Mouse (Mus musculus): ENCODE results near the gene Frg2f1. TPM values are rescaled to one million over a fixed set of nuclear protein-coding genes. Genes with fewer than 3 reads are reported as not detected.
A peak's percentile ranks its signal among the peaks of the same experiment; 100 is the strongest.
"Not testable (repeated sequence)": the region's sequence is repeated elsewhere in the genome, so short reads cannot be mapped to it uniquely, and the experiment has no call there.

Frg2f1 gene
- total RNA-seq (2022) = 1 to 10 TPM; 3.6 to 6.7 (median 5.8) TPM

- peak; percentile 92 for DNase-seq (ENCODE audit: low spot score)
These were observed at the start of gene Frg2f1 for GRCm38 (mm10) chr4:119539031-119539824. TSS of gene Frg2f1 (minus strand) at chr4:119539529.

- no peak for DNase-seq (ENCODE audit: low spot score)
These were observed 48.7 kb upstream of the Frg2f1 start for GRCm38 (mm10) chr4:119588037-119588436.

- no peak for DNase-seq (ENCODE audit: low spot score)
These were observed 36.1 kb upstream of the Frg2f1 start for GRCm38 (mm10) chr4:119575459-119575858.

- no peak for DNase-seq (ENCODE audit: low spot score)
These were observed 35.2 kb upstream of the Frg2f1 start for GRCm38 (mm10) chr4:119574504-119574903.

GRCm38 (mm10) chr4:119572682-119573081, 33.4 kb upstream of the Frg2f1 start:
- DNase-seq (ENCODE audit: low spot score) = no peak

GRCm38 (mm10) chr4:119566322-119566835, 27.1 kb upstream of the Frg2f1 start:
- no peak for DNase-seq (ENCODE audit: low spot score)

GRCm38 (mm10) chr4:119563136-119563535, 23.8 kb upstream of the Frg2f1 start:
- peak; percentile 29 for DNase-seq (ENCODE audit: low spot score)

- DNase-seq (ENCODE audit: low spot score) = no peak
These were observed 16.1 kb upstream of the Frg2f1 start for GRCm38 (mm10) chr4:119555466-119555865.

- DNase-seq (ENCODE audit: low spot score) = no peak
These were observed 11.5 kb upstream of the Frg2f1 start for GRCm38 (mm10) chr4:119550864-119551263.

GRCm38 (mm10) chr4:119540533-119540890, 1.2 kb upstream of the Frg2f1 start:
- DNase-seq (ENCODE audit: low spot score) = no peak

GRCm38 (mm10) chr4:119539836-119540532, 655 bp upstream of the Frg2f1 start:
- DNase-seq (ENCODE audit: low spot score) = peak; percentile 9

- no peak for DNase-seq (ENCODE audit: low spot score)
These were observed 1.9 kb downstream of the Frg2f1 start for GRCm38 (mm10) chr4:119537436-119537835.

- DNase-seq (ENCODE audit: low spot score) = not testable (repeated sequence)
These were observed 2.7 kb downstream of the Frg2f1 start, which contains the start of gene Foxj3 for GRCm38 (mm10) chr4:119536615-119537014. TSS of gene Foxj3 (plus strand) at chr4:119537004.

GRCm38 (mm10) chr4:119535103-119535502, 4.2 kb downstream of the Frg2f1 start:
- DNase-seq (ENCODE audit: low spot score) = no peak

- DNase-seq (ENCODE audit: low spot score) = no peak
These were observed 7.5 kb downstream of the Frg2f1 start for GRCm38 (mm10) chr4:119531813-119532212.

GRCm38 (mm10) chr4:119526329-119526845, 12.9 kb downstream of the Frg2f1 start:
- no peak for DNase-seq (ENCODE audit: low spot score)

- DNase-seq (ENCODE audit: low spot score) = no peak
These were observed 14.9 kb downstream of the Frg2f1 start for GRCm38 (mm10) chr4:119524466-119524865.

- DNase-seq (ENCODE audit: low spot score) = no peak
These were observed 15.3 kb downstream of the Frg2f1 start for GRCm38 (mm10) chr4:119524010-119524409.

GRCm38 (mm10) chr4:119523575-119523974, 15.8 kb downstream of the Frg2f1 start:
- no peak for DNase-seq (ENCODE audit: low spot score)

- peak; percentile 3 for DNase-seq (ENCODE audit: low spot score)
These were observed 26.6 kb downstream of the Frg2f1 start for GRCm38 (mm10) chr4:119512731-119513141.

GRCm38 (mm10) chr4:119511591-119511990, 27.7 kb downstream of the Frg2f1 start:
- DNase-seq (ENCODE audit: low spot score) = no peak

- DNase-seq (ENCODE audit: low spot score) = no peak
These were observed 40.9 kb downstream of the Frg2f1 start for GRCm38 (mm10) chr4:119498319-119498848.
